Mouse (Mus musculus): Measurements from ENCODE around the gene Fam168a.

- no peak for TF ChIP-seq CTCF (IDR thresholded peaks at IDR 0.05; ENCODE audit: low read depth, low read length)
- TF ChIP-seq GATA1 (IDR thresholded peaks at IDR 0.05; ENCODE audit: borderline replicate concordance, low read length) = no peak
- no peak for TF ChIP-seq GATA2 (IDR thresholded peaks at IDR 0.05; ENCODE audit: borderline replicate concordance, low read depth, low read length)
- TF ChIP-seq TAL1 (conservative IDR thresholded peaks at IDR 0.05; ENCODE audit: low read depth, low read length) = no peak
- no peak for TF ChIP-seq POLR2AphosphoS5 (IDR thresholded peaks at IDR 0.05; ENCODE audit: insufficient replicate concordance, low read depth, low read length)
These were observed 164.9 kb downstream of the Fam168a start for GRCm38 (mm10) chr7:100871355-100871754.

Measured in G1E (cell line).